Comparison of ENCODE assay signal across 14 mouse cellular contexts in the genomic region with DNA sequence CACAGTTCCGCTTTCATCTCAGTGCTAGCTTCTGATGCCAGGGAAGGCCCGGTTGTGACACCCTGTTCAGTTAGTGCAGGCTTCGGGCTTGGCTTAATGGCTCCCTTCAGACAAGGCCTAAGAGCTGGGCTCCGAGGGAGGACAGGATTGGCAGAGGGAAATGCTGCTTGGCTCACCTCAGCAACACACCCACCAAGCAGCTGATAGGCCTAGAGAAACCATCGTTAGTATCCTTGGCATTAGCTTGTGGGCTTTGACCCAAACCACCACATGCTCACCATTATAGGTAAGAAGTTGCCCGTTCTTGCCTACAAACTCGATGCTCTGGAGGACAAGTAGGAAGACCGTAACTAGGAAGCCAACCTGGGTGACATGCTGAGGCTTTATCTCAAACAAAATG. TPM values are rescaled to one million over a fixed set of nuclear protein-coding genes. Genes with fewer than 3 reads are reported as not detected.
DNase-seq lines count a peak whose midpoint lies in the region; ATAC-seq and TF ChIP-seq lines count a peak whose summit lies in the region.
"Had no signal": no experiment of that assay in that cellular context is flagged by ENCODE, and none has a peak within 500 bp of the region (broad histone marks: within the 10 kb centered on the region; RNA-seq: fewer than 3 reads in every experiment).

No protein-coding gene starts in this region.

- H3K4me3 ChIP-seq in G1E (ENCODE audit: low read depth, low read length), result peak overlapping the region; percentile 10; the same call in 1 of the 2 replicates
- no peak overlapping the region for H3K4me3 ChIP-seq in liver, embryonic 12.5 days
- no peak overlapping the region for H3K4me3 ChIP-seq in lung, adult 2 months (replicated peaks; ENCODE audit: extremely low read depth, low read depth, low read length)
- H3K4me3 ChIP-seq in lung, postnatal 0 days (ENCODE audit: low read depth, low read length), result no peak overlapping the region
- H3K4me3 ChIP-seq: limb, embryonic 12.5 days had no signal

- WGBS in liver, embryonic 12.5 days (ENCODE audit: insufficient replicate concordance), result 65% methylated on average over 8 of the region's 8 CpGs
- WGBS in lung, adult 2 months, result 75% methylated on average over 8 of the region's 8 CpGs
- 75% methylated on average over 8 of the region's 8 CpGs for WGBS in lung, postnatal 0 days

- peak overlapping the region; percentile 70 for H3K4me2 ChIP-seq in liver, embryonic 12.5 days
- H3K4me2 ChIP-seq in lung, postnatal 0 days (replicated peaks; ENCODE audit: low read depth, low read length), result no peak overlapping the region
- H3K4me2 ChIP-seq: limb, embryonic 12.5 days had no signal

- DNase-seq in cerebellum, adult 11 months, result no peak
- DNase-seq in G1E (ENCODE audit: low spot score), result no peak
- peak; percentile 58 to 60 for DNase-seq in cerebellum, postnatal 25 days
- DNase-seq in embryo, embryonic 9.5 days (ENCODE audit: extremely low spot score), result no peak
- no peak for DNase-seq in lung, adult 2 months
- DNase-seq in lung, postnatal 0 days (ENCODE audit: low spot score), result no peak
- DNase-seq: embryo, embryonic 11 days; gastrocnemius, postnatal 10 days; lung, postnatal 10 days had no signal

- peak; percentile 67; the same call in 1 of the 2 replicates for ATAC-seq in cerebellum, adult (ENCODE audit: insufficient number of reproducible peaks, low FRiP score, low TSS enrichment)
- ATAC-seq in G1E (ENCODE audit: extremely low read depth, insufficient number of reproducible peaks, low FRiP score, poor library complexity, severe bottlenecking), result no peak
- no peak for ATAC-seq in liver, embryonic 12.5 days
- ATAC-seq in lung, postnatal 0 days, result no peak
- ATAC-seq: Patski had no signal

- H3K9ac ChIP-seq in liver, embryonic 12.5 days, result peak overlapping the region; percentile 71
- H3K9ac ChIP-seq in lung, postnatal 0 days (replicated peaks; ENCODE audit: low read depth), result no peak overlapping the region
- H3K9ac ChIP-seq: limb, embryonic 12.5 days had no signal

- H3K27me3 ChIP-seq in G1E (ENCODE audit: insufficient read depth, low read length), result no peaks in the 10 kb centered on the region
- no peaks in the 10 kb centered on the region for H3K27me3 ChIP-seq in liver, embryonic 12.5 days (replicated peaks)
- no peaks in the 10 kb centered on the region for H3K27me3 ChIP-seq in lung, postnatal 0 days (replicated peaks; ENCODE audit: insufficient read depth, low read length)
- H3K27me3 ChIP-seq: CH12.LX had no signal

- no peak for TF ChIP-seq CTCF in G1E (IDR thresholded peaks at IDR 0.05; ENCODE audit: low read depth, low read length)
- no peak for TF ChIP-seq CTCF in lung, adult 2 months (IDR thresholded peaks at IDR 0.05; ENCODE audit: insufficient read depth, low read length)
- no peak for TF ChIP-seq CTCF in lung, postnatal 0 days (IDR thresholded peaks at IDR 0.05)

- H3K4me1 ChIP-seq in G1E (ENCODE audit: insufficient read depth, low read depth, low read length), result peaks cover 93% of the 10 kb centered on the region
- peaks cover 97% of the 10 kb centered on the region for H3K4me1 ChIP-seq in liver, embryonic 12.5 days
- no peaks in the 10 kb centered on the region for H3K4me1 ChIP-seq in lung, adult 2 months (ENCODE audit: control insufficient read depth, insufficient read depth, low read length)
- no peaks in the 10 kb centered on the region; the same call in 1 of the 2 replicates for H3K4me1 ChIP-seq in lung, postnatal 0 days (ENCODE audit: insufficient read depth, low read depth, low read length)

- peaks cover 54% of the 10 kb centered on the region for H3K36me3 ChIP-seq in G1E (replicated peaks)
- peaks cover 38% of the 10 kb centered on the region for H3K36me3 ChIP-seq in liver, embryonic 12.5 days
- H3K36me3 ChIP-seq in lung, postnatal 0 days (ENCODE audit: insufficient read depth, low read length), result no peaks in the 10 kb centered on the region
- H3K36me3 ChIP-seq: limb, embryonic 12.5 days had no signal

- H3K9me3 ChIP-seq in G1E (replicated peaks), result no peaks in the 10 kb centered on the region
- no peaks in the 10 kb centered on the region for H3K9me3 ChIP-seq in liver, embryonic 12.5 days (replicated peaks)
- no peaks in the 10 kb centered on the region for H3K9me3 ChIP-seq in lung, postnatal 0 days (ENCODE audit: low read length)
- H3K9me3 ChIP-seq: limb, embryonic 12.5 days had no signal

- no peak for TF ChIP-seq POLR2A in lung, adult 2 months (IDR thresholded peaks at IDR 0.05; ENCODE audit: borderline replicate concordance, extremely low read depth, low read depth, low read length)

- no peak for TF ChIP-seq EP300 in lung, postnatal 0 days (IDR thresholded peaks at IDR 0.05)

- peak overlapping the region; percentile 94 for H3K27ac ChIP-seq in liver, embryonic 12.5 days
- no peak overlapping the region for H3K27ac ChIP-seq in lung, postnatal 0 days (ENCODE audit: low read length)
- H3K27ac ChIP-seq: limb, embryonic 12.5 days had no signal

RNA-seq across cellular contexts. Expression of gene Sptb, which starts 38.3 kb away (rescaled TPM):
- total RNA-seq in G1E (2014; fragmentation: Nextera tagmentation) (151 and 231 TPM in 2 replicates), G1E (2017) (64.1 and 78.7 TPM in 2 replicates)
- polyA plus RNA-seq in G1E (2012), result 158 and 169 TPM in 2 replicates
- 83.5 and 94.6 TPM in 2 replicates for polyA plus RNA-seq in liver, embryonic 12.5 days (2016; fragmentation: Nextera tagmentation; extraction: Ambion mirVana)
- 1.1 and 3.3 TPM in 2 replicates for polyA plus RNA-seq in lung, adult 2 months (2012; rRNA removed)
- polyA plus RNA-seq in lung, postnatal 0 days (2015; fragmentation: Nextera tagmentation; extraction: Ambion mirVana), result 0.35 and 0.38 TPM in 2 replicates

Comparison
In these comparisons a context has a peak if more than half of its experiments do, and no peak if none do; other contexts are left out.
1. DNase-seq: peak in cerebellum, postnatal 25 days (2 of 2); none in cerebellum, adult 11 months (single experiment), G1E (single experiment), embryo, embryonic 9.5 days (single experiment), lung, adult 2 months (single experiment) and lung, postnatal 0 days (single experiment).
2. RNA of gene Sptb, which starts 38.3 kb away (polyA plus RNA-seq): 158 to 169 TPM in G1E and 83.5 to 94.6 TPM in liver, embryonic 12.5 days; 1.1 to 3.3 TPM in lung, adult 2 months and 0.35 to 0.38 TPM in lung, postnatal 0 days; every median in the first group is over 10 times any median in the second.